Mouse (Mus musculus) cerebellum, adult 2 months (tissue): ENCODE measurements around the gene Hspbp1.

ENCODE experiments used
- CTCF ChIP-seq: fragments of 200-500 bp; IDR thresholded peaks from 2 replicates; pipeline ENCODE4 v1.5.1; 2011; ENCODE audit warnings: low read depth, mild to moderate bottlenecking, control low read depth, low read length, moderate library complexity, borderline replicate concordance; ENCODE audit not compliant: insufficient read depth
- POLR2A ChIP-seq: fragments of 200-500 bp; IDR thresholded peaks from 2 replicates; pipeline ENCODE4 v1.6.1; 2011; ENCODE audit warnings: low read length, control low read depth, borderline replicate concordance; ENCODE audit not compliant: insufficient read depth

DNA sequence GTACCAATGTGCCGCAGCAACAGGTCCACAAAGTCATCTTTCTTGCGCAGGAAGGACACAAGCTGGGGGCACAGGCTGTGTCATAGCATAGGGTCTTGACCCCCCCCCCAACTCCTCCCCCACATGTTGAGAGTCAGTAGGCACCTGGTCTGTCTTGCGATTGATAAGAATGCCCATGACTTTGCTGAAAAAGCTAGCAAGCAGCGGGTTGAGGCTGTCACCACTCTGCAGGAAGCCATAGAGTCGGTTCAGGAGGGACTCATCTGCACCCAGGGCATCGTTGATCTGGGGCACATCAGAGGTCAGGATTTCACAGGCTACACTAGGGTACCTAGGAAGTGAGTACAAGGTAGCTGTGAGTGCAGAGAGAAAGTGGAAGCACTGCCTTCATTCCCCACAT lies 41.6 kb downstream of the Hspbp1 start:
- TF ChIP-seq POLR2A, result no peak
- TF ChIP-seq CTCF, result no peak
